Mouse (Mus musculus): ENCODE results near the gene Coro2b. TPM values are rescaled to one million over a fixed set of nuclear protein-coding genes. Genes with fewer than 3 reads are reported as not detected.

Gene Coro2b
- polyA plus RNA-seq, 3 experiments from 2014 or later = 0.33 to 3.8 (median 1.2) TPM

DNA sequence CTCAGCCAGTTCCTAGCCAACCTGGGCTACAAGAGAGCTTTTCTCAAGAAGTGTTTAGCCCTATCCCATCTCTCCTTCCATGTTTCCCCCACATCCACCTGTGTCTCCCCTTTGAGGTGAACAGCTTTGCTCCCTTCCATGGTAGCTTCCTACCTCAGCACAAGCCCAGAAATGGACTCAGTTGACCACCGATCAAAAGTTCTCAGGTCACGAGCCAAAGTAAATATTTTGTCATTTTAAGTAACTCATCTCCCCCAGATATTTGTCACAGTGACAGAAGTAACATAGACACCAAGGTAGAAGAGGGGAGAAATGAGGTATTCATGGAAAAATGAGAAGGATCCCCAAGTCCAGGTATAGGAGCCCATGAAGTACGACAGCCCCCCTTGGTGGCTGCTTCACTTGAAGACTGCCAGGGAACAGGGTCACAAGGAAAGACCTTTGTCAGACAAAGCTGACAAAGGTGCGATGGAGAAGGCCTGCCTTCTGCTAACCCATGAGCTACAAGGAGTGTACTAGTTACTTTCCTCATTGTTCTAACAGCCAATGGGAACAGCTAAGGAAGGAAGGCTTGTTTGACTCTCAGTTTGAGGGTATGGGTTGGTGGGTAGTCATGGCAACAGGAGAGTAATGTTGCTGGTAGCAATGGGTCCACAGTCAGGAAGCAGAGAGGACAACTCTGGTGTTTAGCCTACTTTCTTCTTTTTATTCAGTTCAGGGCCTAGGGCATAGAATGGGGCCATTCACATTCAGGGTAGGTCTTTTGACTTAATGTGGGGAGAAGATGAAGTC is 150.9 kb downstream of the Coro2b start:
- no peak for ATAC-seq

DNA sequence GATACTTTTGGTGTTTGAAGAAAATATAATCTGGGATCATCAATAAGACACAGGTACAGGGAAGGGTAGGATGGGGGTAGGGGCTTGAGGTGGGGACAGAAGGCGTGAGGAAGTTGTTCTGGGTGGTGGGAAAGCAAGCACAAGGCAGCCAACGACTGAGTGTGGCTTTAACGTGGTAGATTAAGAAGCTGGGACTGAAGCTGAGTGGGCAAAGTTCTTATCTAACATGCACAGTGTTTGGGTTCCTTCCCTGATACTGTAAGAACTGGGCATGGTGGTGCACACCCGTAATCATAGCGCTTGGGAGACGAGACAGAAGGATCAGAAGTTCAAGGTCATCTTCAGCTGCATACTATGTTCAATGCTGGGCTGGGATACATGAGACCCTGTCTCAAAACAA is 151.8 kb downstream of the Coro2b start:
- no peak for ATAC-seq

DNA sequence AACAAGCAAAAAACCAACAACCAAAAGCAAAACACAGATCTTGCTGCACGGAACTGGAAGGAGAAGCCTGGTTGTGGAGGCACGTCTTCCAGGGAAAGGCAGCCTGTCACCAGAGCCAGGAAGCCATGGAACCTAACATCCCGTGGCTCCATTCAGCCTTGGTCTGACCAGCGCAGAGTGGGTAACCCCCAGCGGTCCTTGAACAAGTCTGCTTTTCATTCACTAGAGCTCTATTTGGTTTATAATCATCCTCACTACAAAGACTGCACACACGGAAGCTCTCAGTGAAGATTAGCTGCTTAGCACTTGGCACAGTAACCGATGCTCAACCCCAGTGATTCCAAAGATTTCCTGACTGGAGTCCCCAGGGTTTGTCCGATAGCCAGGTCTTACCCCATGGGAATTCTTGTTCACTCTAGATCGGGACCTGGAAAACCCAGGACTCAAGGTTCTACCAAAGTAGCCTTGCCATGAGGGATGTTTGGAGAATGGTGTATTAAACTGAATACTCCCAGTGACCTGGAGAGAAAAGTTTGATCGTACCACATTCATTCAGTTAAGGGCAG is 154.2 kb downstream of the Coro2b start:
- no peak for ATAC-seq

DNA sequence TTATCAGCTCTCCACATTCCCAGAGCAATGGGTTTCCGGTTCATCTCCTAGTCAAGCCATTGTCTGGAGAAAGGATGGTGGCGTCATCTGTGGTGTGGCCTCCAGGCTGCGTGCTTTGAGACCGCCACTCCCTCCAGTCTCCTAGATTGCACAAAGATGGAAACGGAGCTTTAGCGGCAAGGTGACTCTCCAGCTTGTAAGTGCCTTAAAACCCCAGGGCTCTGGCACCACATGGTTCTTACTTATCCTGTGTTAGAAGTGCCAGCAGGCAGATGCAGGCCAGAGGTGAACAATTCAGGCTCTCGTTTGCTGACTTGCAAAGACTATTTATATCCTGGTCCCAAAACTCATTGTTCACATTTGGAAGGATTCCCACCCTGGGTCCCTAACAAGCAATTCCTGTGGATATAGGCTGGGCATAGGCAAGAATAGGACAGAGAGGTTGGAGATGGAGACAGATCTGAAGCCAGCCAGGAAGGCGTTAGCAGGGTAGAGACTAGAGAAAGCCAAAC is 155.4 kb downstream of the Coro2b start:
- ATAC-seq = no peak

DNA sequence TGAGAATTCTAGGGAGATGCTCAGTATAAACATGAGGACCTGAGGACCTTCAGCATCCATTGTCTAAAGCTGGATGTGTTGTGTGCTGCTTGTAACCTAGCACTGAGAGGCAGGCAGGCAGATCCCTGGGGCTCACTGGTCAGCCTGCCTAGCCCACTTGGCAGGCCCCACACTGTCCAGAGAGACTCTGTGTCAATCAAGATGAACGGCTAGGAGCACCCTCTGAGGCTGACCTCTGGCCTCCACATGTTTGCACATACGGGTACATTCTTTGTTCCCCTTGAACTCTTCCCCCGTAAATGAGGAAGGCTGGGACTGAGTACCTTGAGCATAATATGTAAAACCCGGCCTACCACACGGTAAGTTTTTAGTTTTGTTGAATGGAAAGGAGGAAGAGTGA is 156.5 kb downstream of the Coro2b start:
- ATAC-seq = no peak

DNA sequence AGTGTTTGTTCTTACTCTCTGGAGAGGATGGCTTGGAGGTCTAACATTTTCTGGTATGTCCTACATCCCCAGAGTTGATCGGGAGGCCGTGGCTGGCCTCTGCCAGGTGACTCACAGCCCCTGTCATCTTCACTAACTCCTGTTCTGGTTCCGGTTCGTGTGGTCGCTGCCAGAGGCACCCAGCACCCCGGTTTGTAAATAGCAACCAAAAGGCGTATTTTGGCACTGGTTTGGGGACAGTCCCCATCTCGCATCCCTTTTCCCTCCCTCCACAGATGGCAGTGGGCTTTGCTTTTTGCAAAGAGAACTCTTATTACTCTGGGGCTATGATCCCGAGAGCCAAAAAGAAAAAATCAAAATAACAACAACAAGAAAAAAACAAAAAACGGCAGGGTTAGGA is 158.9 kb downstream of the Coro2b start:
- no peak for ATAC-seq

DNA sequence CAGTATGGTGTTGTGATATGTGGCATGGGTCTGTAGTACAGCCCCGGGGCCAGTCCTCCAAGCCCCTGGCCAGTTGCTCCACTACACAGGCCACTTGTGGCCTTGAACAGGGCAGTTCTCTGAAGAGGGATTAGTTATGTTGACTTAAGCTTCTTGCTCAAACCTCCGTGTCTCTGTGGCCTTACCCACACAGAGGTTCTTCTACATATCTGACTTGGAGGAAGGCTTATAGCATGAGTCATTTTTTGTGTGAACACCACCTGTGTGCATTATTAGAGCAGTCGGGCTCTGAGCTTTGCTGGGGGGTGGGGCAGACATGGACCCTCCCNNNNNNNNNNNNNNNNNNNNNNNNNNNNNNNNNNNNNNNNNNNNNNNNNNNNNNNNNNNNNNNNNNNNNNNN is 162.6 kb downstream of the Coro2b start:
- ATAC-seq = no peak

DNA sequence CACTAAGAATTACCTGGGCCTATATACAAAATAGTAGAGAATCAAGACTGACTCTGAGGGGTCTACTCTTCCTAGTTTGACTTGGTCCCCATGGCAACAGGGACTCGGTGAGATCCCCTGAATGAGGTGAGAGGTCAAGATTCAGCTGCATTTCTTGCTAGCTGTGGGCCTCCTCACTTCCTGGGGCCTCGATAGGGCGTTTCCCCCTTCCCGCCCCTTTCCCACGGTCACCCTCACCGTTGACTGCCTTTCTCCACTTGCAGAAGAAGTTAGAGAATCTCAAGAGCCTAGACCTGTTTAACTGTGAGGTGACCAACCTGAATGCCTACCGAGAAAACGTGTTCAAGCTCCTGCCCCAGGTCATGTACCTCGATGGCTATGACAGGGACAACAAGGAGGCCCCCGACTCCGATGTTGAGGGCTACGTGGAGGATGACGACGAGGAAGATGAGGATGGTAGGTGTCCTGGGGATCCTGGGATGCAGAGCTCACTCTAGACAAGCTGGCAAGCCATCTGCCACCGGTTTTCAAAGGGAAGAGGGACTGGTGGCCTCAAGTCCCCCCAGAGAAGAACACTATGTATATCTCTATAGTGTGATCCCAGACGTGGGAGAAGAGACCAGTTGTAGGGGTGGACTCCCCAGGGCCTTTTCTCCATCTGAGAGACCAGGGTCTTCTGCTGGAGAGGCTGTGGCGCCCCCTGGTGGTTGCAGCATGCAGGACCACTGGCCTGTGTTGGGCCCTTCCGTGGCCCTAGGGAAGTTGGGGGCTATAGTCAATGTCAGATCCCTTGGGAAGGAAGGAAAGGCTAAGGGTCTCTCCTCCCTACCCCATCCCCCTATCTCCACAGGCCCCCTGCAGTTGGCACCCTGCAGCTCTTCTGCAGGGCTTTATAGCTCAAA is 163.4 kb downstream of the Coro2b start:
- no peak for ATAC-seq

DNA sequence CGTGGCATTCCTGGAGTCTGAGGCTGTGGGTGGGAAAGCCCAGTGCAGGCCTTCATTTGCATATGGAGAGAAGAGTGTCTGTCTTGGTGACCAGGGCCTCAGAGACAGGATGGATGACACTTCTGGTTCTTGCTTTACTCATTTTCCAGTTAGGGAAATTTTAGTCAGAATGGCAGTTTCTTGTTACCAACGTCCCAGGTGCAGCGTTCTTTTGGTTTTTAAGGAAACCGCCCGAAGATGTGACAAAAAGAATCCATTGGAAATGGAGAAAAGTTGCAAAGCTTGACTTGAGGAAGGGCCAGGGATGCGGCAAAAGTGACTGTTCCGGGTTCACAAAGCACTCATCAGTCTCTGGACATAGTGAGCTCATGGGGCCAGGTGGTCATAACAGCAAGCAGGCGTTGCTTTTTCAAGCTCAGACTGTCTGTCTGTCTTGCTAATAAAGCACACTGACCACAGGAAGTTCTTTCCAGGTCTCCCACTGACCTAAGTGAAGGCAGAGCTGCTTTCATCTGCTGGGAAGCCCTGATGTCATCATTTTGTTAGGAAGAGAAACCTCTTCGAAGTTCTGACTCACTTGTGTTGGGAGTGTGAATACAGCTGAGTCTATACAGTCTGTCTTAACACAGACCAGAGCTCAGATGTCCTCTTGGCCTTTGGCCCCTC is 164.2 kb downstream of the Coro2b start:
- ATAC-seq = no peak

DNA sequence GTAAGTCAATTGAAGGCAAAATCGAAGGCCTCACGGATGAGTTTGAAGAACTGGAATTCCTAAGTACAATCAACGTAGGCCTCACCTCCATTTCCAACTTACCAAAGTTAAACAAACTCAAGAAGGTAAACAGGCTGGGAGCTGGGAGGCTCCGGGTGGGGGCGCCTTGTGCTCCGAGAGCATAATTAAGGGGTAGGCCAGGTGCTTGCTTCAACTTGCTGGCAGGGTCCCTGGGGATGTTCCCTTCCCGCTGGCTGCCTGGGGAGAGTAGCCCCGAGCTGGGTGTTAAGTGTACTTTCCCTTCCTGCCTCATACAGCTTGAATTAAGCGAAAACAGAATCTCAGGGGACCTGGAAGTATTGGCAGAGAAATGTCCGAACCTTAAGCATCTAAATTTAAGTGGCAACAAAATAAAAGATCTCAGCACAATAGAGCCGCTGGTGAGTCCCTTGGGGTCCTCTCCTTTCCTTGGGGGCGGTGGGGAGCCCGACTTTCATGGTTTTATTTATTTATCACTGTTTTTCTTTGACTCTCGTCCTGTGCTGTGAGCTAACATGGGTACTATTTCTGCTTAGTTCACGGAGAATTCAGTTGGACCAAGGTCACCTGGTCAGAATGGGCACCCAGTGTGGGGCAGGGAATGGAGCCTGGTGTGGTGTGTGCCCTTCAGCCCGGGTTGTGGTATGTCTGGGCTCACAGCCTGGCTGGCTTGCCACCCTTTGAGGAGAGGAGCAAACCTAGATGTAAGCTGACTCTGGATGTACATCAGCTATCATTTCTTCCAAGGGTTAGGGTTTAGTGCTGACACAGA is 164.9 kb downstream of the Coro2b start:
- ATAC-seq = no peak

DNA sequence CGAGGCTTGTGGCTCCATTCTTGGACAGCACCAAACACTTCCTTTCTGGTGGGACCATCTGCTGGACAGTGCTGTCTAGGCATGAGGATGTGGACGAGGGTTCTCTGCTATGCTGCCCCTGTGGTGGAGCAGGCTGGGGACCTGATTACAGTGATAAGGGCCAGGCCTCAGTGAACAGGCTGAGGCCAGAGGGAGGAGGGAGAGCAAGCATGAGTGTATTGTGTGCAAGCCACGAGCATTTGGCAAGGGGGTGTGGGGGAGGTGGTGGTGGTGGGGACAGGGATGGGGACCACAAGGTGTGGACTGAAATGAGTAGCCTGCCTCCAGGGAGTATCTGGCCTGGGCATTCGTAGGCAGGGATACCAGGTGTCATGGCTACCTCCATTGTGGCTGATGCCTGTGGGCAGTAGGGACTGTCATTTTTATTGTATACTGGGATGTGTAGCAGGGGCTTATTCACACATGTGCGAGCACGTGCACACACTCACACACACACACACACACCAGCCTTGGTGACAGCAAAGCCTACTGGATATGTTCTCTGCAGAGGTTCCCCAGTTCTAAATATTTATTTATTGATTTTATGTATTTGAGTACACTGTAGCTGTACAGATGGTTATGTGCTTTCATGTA is 166.1 kb downstream of the Coro2b start:
- ATAC-seq = no peak

DNA sequence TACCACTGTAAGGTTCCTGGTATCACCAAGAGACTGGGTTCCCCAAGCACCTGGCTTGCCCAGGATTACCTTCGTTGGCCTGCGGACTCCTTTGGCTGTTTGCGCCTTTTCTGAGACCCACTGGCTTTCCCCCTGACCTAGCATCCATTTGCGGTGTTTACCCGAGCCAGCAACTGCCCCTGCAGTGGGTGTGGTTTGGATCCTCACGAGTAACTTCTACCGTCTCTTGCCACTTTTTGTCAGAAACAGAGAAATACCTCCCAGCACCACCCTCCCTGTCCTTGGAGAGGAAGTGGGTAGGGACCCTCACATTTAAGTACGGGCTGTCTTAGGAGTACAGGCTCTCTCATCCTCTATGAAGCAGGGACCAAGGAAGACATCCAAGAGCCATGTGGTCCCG is 166.7 kb downstream of the Coro2b start:
- ATAC-seq = no peak

Other genes starting within 250 kb of the Coro2b start
- 100 to 1,000 TPM in 2 of 3 experiments, 10 to 100 TPM in 1; 81.5 to 158 (median 100) TPM for gene Anp32a, start 195.8 kb downstream of the Coro2b start, polyA plus RNA-seq (2017; shearing (Covaris generic))
- under 1 TPM; 0.09 to 0.13 (median 0.11) TPM for gene Itga11, start 140.8 kb upstream of the Coro2b start, polyA plus RNA-seq (2017; shearing (Covaris generic))

All from inflammation-experienced regulatory T-cells, adult 6 months (primary cell).